Mouse (Mus musculus): ENCODE data around the gene Ccdc32.

Gene Ccdc32

DNA sequence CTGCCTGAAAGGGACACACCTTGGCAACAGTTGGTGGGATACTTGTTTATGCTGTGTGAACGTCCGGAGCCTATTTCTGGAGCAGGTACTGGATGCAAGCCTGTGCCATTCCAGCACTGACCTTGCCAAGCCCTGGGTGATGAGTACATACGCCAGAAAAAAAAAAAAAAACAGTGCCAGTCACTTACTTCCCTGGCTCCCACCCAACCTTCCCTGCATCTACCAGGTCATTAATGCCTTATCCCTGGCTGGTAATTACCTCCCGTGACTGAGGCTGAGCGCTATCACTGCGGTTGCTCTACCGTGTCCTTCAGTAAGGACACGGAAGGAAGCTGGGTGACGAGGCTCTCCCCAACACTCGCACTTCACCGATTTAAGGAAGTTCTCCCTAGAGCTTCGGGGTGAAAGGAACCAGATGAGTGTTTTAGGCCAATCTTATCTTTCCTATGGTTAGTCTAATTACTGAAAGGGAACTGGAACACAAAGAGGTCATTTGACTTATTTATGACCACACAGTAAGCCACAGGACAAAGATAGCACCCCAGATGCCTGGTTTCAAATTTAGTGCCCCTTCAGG is 13.5 kb downstream of the Ccdc32 start:
- no peak for DNase-seq (ENCODE audit: low read depth, low spot score)

DNA sequence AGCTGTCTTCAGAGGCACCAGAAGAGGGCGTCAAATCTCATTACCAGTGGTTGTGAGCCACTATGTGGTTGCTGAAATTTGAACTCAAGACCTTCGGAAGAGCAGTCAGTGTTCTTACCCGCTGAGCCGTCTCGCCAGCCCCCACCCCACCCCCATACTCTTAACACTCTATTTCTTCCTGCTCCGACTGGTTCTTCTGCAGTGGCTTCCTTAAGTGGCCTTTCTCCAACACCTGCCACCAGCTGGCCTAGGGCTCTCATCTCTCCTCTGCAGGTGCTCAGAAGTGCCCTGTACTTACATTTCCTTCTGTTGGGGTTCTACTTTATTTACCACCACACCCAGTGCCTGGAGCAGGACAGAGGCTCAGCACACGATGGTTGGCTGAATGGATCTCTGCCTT is 14.2 kb downstream of the Ccdc32 start:
- no peak for DNase-seq (ENCODE audit: low read depth, low spot score)

DNA sequence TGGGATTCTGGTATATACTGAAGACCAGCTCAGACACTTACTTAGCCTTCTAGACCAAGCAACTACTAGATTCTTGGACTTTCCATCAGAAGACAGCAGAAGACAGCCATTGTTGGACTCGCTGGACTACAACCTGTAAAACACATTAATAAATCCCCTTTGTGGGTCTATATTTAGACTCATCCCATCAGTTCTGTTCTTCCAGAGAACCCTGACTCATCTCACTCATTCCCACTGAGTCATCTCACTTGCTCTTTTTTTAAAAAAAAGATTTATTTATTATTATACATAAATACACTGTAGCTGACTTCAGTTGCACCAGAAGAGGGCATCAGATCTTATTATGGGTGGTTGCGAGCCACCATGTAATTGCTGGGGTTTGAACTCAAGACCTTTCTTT is 19.8 kb downstream of the Ccdc32 start:
- DNase-seq (ENCODE audit: low read depth, low spot score) = peak; percentile 84

DNA sequence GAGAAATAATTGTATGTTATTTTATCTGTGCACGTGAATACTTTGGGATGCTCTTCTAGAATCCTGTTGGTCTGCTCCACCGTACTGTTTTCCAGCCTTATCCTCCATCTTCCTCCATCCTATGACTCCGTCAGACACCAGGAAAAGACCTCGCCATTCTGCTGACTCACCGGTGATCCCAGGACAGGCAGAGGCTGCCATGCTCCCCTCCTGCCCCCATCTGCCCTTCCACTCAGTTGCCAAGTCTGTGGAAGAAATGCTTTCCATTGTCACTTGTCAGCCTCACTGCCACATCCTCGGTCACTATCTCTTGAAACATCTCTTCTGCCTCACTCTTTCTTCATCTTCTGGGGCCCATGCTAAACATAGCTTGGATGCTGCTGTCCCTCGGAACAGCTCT is 22.3 kb downstream of the Ccdc32 start:
- DNase-seq (ENCODE audit: low read depth, low spot score) = no peak

DNA sequence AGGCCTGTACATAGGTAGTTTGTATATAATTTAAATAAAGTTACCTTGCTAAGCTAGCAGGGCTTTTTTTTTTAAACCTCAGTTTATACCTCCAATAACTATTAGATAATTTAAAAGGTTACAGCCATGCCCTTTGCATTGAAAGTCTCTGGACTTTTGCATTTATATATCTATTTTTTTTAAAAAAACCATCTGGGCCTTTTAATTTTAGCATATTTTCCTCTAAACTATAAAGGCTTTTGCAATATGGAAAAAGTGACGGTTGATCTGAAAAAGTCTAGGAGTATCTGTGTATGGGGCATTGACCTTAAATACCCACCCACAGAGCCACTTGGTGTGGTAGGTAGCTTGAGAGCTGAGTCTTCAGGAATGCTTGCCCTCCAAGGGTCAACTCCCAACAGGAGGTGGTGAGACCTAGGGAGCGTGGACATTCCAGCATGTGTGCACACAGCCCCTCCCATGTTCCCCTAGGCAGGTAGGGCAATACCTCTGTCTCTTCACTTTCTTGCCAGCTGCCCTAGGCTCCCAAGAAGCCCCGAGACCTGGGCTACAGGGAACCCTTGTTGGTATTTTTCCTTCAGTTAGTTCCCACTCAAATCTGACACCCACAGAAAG is 30.1 kb downstream of the Ccdc32 start:
- DNase-seq (ENCODE audit: low read depth, low spot score) = no peak

DNA sequence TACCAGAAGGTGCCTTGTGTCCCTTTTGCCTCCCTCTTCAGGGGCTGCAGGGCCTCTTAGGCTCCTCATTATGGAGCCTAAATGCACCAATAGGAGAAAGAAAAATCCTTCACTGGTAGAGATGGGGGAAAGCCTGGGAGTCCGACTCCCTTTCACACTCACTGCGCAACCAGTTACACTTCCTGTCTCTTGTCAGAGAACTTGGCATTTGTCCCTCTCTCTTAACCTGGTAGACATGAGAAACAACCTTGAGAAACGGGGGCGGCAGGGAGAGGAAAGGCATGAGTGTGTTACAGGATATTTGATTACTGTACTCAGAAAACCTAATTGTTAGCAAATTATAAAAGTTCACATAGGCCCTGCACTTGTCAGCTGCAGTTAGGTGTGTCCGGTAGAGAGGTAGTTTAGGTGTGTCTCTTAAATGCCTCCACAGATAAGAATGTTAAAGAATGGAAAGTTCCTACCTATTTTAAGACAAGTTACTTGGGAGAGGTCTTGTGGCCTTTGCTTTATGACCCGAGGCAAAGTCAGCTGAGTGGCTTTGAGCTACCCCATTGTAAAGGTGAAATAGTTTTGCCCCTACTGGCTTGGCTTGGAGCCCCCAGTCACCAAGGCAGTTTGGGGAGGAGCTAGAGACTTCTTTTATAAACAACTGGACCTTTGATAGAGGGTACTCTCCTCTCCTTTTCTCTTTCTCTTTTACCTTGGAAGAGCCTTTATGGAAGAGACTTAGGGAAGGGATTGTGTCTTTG is 30.9 kb downstream of the Ccdc32 start:
- DNase-seq (ENCODE audit: low read depth, low spot score) = no peak

DNA sequence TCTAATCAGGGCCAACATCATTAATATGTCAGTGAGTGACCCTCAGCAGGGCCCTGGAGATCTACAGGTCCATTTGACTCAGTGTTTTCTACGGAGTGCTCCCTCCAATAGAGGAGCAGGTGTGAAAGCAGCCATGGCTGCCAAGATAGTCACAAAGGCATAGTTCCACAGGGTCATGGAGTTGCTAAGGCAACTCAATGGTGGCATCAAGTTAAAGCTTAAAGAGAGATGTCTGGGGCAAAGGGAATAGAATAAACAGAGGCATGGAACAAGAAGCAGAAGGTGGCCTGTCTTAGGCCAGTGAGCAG is 32.4 kb downstream of the Ccdc32 start:
- no peak for DNase-seq (ENCODE audit: low read depth, low spot score)

DNA sequence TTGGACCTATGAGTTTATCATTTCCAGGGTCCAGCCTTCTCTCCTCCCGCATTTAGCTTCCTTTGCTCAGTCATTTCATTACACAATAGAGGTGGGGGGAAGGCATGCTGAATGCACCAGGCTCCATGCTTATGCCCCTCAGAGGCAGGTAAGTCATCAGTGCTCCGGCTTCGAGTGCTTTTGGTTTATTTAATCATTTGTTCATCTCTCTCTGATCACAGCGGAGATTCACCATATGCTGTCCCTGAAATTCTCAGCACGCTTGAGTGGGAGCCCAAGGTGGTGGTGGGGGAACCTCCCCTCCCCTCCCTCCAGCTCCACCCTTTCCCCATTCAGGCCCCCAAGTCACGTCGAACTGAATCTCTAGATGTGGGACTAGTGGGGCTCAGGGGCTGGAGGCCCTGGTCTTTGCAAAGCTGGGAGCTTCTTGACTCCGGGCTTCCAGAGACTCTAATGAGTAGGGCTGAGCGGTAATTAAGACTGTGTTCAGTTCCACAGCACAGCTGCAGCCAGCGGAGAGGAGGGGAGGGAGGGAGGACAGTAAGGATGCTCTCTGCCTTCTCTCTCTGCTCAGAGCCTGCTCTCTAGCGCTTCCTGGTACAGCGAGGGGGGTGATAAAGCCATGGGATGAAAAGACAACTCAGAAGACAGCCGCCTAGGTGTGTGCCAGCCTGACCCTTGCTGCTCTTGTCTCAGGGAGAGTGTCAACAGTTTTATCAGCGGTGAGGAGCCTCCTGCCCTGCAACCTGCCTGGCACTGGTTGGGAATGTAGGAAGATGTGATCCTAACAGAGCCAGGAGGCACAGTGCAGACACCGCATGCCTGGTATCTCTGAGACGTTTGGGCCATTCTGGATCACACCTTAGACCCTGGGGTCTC is 33.0 kb downstream of the Ccdc32 start:
- DNase-seq (ENCODE audit: low read depth, low spot score) = no peak

DNA sequence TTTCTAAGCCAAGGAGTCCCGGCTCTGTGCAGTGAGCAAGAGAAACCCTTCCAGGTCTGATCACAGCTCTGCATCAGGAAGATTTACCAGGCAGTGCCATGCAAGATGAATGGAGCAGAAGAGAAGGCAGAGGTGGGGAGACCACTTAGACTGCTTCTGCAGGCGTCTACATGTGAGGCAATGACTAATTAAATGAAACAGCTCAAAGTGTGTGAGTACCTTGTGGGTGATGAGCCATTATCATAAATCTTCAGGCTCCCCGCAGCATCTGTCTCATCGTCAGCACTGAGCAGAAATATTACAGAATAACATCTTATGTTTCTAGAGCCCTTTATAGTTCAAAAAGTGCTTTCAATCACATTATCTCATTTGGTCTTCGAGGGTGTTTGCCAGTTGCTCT is 33.7 kb downstream of the Ccdc32 start:
- no peak for DNase-seq (ENCODE audit: low read depth, low spot score)

DNA sequence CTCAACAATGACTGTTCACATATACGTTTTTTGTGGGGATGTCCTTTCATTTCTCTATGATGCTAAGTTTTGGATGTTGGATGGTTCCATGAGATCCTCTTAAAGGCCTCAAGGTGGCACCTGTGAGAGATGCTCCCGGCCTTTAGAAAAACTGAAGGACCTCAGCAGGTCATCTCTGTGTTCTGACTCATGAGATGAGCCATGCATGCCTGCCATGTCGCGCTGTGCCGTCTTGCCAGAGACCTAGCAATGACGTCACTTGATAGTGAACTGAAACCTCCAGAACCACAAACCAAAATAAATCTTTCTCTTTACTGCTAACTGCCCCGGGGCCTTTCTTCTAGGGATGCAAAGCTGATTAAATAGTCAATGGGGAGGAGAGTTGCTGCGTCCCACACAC is 45.4 kb downstream of the Ccdc32 start:
- peak; percentile 81 for DNase-seq (ENCODE audit: low read depth, low spot score)

DNA sequence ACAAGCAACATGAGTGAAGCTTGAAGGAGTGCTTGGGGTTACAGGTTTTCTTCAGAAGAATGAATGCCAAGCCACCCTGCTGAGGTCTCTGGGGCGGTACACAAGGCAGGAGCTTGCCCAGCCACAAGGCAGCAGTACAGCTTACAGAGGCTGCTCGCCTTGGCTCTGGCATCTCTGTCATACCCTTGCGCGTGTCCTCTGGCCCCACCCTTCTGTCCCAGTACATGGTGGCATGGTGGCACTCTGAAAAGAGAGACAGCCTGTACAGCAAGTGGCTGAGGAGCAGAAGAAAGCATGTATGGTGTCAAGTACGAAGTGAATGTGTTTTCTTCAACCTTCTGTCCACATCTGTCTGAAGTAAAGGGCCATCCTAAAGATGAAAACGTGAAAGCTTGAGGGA is 48.4 kb downstream of the Ccdc32 start:
- DNase-seq (ENCODE audit: low read depth, low spot score) = no peak

DNA sequence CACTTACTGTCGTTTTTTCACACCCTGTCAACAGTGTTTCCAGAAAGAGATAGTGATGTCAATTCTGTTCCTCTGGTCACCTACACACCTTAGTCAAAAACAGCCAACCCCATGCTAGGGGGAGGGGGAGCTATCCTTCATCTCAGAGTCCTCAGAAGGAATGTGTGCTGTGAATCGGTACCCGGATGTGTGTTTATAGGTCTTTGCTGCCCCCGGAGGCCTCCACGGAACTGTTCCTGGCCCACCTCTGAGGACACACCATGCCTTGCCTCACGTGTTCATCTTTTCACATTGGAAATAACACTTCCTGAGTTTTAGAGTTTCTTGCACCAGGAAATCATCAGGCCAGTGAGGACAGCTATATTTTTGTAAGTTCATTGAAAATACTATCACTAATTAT is 51.1 kb downstream of the Ccdc32 start:
- DNase-seq (ENCODE audit: low read depth, low spot score) = peak; percentile 48

DNA sequence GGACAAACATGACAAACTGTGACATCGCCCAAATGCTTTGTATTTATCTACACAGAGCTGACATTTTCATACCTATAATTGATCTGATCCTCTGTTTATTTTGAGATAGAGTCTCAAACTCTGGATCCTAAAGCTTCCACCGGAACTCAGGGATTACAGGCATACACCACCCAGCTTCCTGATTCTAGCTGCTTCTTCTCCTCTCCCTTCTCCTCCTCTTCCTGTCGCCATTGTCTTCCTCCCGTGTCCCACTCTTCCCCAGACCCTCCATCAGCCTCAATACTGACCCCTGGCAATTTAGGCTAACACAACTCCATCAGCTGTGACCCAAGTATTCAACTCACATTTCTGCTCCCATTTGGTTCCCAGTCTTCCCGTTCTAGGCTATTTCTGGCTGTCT is 52.3 kb downstream of the Ccdc32 start:
- DNase-seq (ENCODE audit: low read depth, low spot score) = no peak

DNA sequence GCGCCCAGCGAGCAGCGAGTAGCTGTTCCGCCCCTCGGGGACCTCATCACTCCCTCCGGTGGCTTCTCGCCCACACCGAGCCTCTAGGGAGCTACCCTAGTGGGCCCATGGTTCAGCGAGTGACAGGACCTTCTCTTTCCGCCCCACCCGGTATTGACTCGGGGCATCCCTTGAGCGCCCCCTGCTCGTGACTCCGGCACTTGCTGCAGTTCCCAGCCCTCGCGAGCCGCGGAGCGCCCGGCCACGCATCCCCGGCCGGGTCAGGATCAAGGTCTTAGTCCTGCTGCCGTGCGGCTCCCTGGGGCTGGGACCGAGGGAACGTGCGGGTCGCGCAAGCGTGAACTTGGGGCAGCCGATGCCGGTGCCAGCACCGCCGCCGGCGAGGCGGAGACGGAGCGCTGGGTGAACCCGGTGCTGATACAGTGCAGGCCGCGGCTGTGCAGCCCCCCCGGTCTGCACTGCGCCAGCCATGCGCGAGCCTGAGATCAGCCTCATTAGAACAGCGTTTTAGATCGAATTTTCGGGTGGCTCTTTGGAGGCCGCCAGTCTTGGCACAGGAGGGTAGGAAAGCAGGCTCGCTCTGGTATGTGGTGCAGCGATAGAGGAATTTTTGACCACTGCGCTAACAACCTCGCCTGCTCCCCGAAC is 52.8 kb downstream of the Ccdc32 start:
- DNase-seq (ENCODE audit: low read depth, low spot score) = peak; percentile 74

DNA sequence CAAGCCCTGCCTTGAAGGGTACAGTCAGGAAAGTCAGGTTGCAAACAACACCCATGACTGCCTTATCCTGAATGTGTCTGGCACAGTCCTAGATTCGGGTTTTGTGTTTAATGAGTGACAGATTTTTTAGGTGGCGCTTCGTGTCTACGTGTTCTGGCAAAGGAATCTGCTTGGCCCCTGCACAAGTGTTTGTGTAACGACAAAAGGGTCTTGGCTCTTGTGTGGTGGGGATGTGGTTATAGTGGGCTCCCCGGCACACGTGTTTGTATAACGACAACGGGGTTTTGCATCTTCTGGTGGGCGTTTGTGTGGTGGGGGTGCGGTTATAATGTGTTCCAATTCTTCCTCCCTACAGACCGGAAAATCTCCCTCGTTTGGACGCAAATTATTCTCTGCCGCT is 53.3 kb downstream of the Ccdc32 start:
- DNase-seq (ENCODE audit: low read depth, low spot score) = no peak

DNA sequence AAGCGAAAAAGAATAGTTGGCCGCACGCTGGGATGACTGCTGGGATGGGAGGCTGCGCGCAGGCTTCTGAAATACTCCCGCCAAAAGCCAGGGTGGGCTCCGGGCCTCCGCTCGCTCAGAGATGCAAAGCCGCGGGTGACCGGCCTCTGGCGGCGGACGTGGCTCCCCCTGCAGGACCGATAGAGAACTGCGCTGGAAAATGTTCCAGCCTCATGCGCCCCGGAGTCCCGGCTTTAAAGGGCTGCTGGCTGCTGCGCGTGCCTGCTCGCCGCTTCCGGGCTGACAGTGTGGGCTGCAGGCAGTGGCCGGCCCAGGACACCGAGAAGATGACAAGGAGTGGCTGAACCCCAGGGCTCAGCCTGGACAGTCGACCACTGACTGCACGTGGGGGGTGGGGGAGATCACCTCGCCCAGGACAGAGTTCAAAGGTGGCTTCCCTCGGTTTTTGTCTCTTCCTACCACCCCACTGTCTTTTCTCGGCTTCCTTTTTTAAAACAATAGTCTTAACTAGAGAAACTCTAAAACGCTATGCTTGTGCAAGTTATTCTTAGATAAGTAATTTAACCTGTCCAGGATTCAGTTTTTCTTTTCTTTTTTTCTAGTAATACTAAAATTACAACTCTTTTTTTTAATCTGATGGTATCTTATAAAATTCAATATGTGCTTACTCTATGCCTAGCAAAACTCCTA is 56.4 kb downstream of the Ccdc32 start:
- peak; percentile 86 for DNase-seq (ENCODE audit: low read depth, low spot score)

DNA sequence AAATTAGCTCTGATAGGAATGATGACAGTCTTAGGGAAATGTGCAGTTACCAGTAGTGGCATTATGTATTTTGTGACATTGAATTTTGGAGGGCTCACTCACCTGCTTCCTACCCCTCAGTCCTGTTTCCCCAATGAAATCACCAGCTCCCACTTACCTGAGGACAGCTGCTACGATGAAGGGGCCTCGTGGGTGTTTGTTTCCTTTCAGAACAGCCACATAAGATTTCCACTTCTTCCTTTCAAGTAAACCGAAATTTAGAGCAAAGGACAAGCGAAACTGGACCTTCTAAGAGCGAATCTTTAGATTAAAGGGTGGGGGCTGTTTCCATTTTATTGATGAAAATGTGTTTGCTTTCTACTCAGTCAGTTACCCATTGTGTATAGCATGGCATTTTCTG is 57.1 kb downstream of the Ccdc32 start:
- no peak for DNase-seq (ENCODE audit: low read depth, low spot score)

DNA sequence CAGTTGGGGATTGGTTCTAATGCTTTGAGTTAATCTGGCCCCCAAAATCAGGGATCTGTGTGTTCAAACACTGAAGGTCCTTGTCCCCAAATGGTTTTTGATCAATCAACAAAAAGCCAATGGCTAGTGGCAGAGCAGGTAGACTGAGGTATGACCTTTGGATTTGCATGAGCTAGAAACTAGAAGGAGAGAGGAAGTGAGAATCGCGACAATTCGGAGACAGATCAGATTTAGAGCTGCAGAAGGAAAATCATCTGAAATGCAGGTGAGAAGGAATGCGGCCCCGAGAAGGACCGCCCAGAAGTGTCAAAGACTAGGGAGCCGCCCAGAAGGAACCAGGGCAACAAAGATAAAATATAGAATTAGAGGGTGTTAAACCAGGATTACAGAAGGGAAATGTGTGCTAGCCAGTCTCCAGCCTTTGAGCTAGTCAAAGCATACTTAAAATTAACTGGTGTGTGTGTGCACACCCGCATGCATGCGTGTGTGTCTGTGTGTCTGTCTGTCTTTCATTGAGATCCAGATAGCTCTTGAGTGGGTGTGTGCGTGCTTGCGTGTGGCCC is 59.5 kb downstream of the Ccdc32 start:
- no peak for DNase-seq (ENCODE audit: low read depth, low spot score)

Measured in 3T3-L1 (cell line).